Mouse (Mus musculus) cerebellum, adult 2 months (tissue): Measurements from ENCODE around the gene Tmem217. TPM values are rescaled to one million over a fixed set of nuclear protein-coding genes. Genes with fewer than 3 reads are reported as not detected.
"Not testable (repeated sequence)": the region's sequence is repeated elsewhere in the genome, so short reads cannot be mapped to it uniquely, and the experiment has no call there.

Experiments used
- DNase-seq, 2 experiments: peaks; one replicate each; pipeline ENCODE4 v3.0.0; 2021
- H3K27ac ChIP-seq: fragments of 200-500 bp; 2 replicates; pipeline ENCODE4 v1.5.1; 2012; ENCODE audit warnings: low read length, control low read depth, inconsistent platforms; ENCODE audit not compliant: insufficient read depth
- H3K27me3 ChIP-seq: fragments of 200-500 bp; 2 replicates; pipeline ENCODE4 v1.6.1; 2012; ENCODE audit warnings: inconsistent platforms, mild to moderate bottlenecking, low read length, moderate library complexity; ENCODE audit not compliant: control insufficient read depth, insufficient read depth
- H3K4me1 ChIP-seq: fragments of 200-500 bp; 2 replicates; pipeline ENCODE4 v1.6.1; 2011; ENCODE audit warnings: low read length; ENCODE audit not compliant: control insufficient read depth, insufficient read depth
- H3K4me3 ChIP-seq: fragments of 200-500 bp; replicated peaks from 2 replicates; pipeline ENCODE3; 2011; ENCODE audit warnings: mild to moderate bottlenecking, low read depth, low read length, control low read depth; ENCODE audit not compliant: insufficient read depth
- CTCF ChIP-seq: fragments of 200-500 bp; IDR thresholded peaks from 2 replicates; pipeline ENCODE4 v1.5.1; 2011; ENCODE audit warnings: low read depth, mild to moderate bottlenecking, control low read depth, low read length, moderate library complexity, borderline replicate concordance; ENCODE audit not compliant: insufficient read depth
- POLR2A ChIP-seq: fragments of 200-500 bp; IDR thresholded peaks from 2 replicates; pipeline ENCODE4 v1.6.1; 2011; ENCODE audit warnings: low read length, control low read depth, borderline replicate concordance; ENCODE audit not compliant: insufficient read depth
- WGBS: fragments of 180-500 bp; shearing (Covaris S2); methylation state at CpG from one replicate; pipeline ENCODE4 v1.1.7; 2018; 5-methylcytosine and 5-hydroxymethylcytosine counted together
- polyA plus RNA-seq: library from polyadenylated mRNA; depleted of rRNA; stranded (reverse); fragments of >200 nt; gene quantifications from 2 replicates; pipeline ENCODE4 v1.2.3, GENCODE M21; 2012

The Tmem217 gene
- polyA plus RNA-seq, 1 experiment = 1.2 TPM

DNA sequence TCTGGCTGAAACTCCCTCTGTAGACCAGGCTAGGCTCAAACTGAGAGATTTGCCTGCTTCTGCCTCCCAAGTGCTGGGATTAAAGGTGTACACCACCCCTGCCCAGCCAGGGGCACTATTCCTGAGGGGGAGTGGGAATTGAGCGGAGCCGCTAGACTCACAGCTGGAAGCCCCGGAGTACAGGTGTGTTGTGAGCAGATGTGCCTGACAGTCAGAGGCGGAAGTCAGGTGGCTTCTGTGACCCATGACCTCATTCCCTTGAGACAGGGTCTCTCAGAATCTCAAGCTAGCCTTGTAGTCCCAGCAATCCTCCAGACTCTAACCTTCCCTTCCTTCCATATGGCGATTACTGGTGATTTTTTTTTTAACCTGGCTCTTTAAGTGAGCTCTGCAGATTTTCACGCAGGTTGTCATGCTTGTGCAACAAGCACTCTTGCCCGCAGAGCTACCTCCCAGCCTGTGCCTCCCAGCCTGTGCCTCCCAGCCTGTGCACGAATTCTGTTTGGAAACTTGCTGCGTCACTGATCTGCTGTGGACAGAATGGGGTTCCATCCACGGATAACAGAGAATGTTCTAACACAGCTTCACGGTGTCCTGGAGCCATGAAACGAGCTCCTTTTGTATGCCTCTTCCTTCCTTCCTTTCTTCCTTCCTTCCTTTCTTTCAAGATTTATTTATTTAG lies 43.1 kb downstream of the Tmem217 start:
- TF ChIP-seq POLR2A = no peak
- TF ChIP-seq CTCF = no peak

GRCm38 (mm10) chr17:29503700-29504099 lies 48.5 kb downstream of the Tmem217 start:
- WGBS = 82% methylated on average over 5 of the region's 5 CpGs

More for the DNA sequence above, 43.1 kb downstream of the Tmem217 start:
- Histone ChIP-seq H3K4me1 (no peaks in the 10 kb centered on the region), H3K4me3 (no peak overlapping the region), H3K27me3 (no peaks in the 10 kb centered on the region), H3K27ac (no peak overlapping the region)
- no peak for DNase-seq
- WGBS = 79% methylated on average over 12 of the region's 12 CpGs

GRCm38 (mm10) chr17:29502669-29503665 lies 49.2 kb downstream of the Tmem217 start:
- TF ChIP-seq POLR2A (no peak), CTCF (no peak)
- 18% methylated on average over 32 of the region's 32 CpGs for WGBS
- Histone ChIP-seq H3K27me3 (no peaks in the 10 kb centered on the region; the same call in 1 of the 2 replicates), H3K4me3 (no peak overlapping the region), H3K27ac (no peak overlapping the region), H3K4me1 (no peaks in the 10 kb centered on the region)
- DNase-seq = no peak

More at GRCm38 (mm10) chr17:29503700-29504099, 48.5 kb downstream of the Tmem217 start:
- H3K27ac ChIP-seq = no peak overlapping the region
- no peak for TF ChIP-seq CTCF
- no peak for TF ChIP-seq POLR2A
- no peaks in the 10 kb centered on the region for H3K4me1 ChIP-seq
- no peaks in the 10 kb centered on the region; the same call in 1 of the 2 replicates for H3K27me3 ChIP-seq
- H3K4me3 ChIP-seq = no peak overlapping the region
- no peak for DNase-seq

DNA sequence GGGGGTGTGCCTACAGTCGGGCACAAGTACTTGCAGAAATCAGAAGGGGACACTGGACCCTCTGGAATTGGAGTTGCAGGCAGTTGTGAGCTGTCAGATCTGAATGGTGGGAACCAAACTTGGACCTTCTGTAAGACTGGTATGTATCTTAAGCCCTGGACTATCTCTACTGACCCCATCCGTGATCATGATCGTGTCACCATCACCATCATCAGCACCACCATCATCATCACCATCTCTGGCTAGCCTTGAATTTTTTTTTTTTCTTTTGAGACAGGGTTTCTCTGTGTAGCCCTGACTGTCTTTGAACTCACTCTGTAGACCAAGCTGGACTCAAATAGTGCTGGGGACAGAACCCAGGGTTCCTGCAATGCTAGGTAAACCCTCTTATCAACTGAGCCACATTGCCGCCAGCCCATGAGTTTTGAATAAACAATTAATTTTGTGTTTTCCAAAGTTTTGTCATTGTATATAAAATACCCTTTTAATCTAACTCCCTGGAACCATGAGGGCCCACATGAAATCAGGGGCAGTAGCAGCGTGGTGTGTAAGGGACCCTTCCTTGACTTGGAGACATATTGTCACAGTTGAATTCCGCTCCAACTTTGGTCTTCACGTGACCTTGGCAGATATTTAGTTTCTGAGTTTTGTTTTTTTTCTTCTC lies 50.0 kb downstream of the Tmem217 start:
- Histone ChIP-seq H3K27me3 (no peaks in the 10 kb centered on the region; the same call in 1 of the 2 replicates), H3K4me3 (no peak overlapping the region), H3K27ac (no peak overlapping the region), H3K4me1 (no peaks in the 10 kb centered on the region)
- 77% methylated on average over 7 of the region's 7 CpGs for WGBS
- TF ChIP-seq POLR2A = no peak
- no peak for TF ChIP-seq CTCF
- DNase-seq = no peak

DNA sequence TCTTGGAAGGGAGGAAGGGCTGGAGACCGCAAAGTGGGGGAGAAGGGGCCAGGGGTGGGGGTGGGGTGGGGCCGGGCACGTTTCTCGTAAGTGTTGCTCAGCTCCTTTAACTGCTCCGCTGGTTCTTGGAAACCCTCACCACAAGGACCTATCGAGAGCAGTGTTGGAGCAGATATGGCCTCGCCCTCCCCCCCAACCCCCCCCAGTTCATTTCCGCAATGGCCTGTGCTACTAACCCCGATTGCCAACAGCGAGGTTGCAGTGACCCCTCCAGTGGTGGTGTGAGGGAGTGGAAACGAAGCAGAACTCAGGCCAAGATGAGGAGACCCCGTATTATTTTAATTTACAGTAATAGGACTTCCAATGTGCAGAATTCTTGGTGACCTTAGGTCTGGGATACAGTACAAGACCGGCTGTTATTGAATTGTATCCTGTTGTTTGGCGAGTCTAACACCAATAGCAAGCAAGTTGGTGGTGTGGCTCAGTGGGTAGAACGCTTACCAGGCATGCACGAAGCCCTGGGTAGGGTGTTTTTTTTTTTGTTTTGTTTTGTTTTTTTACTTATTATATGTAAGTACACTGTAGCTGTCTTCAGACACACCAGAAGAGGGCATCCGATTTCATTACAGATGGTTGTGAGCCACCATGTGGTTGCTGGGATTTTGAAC lies 51.2 kb downstream of the Tmem217 start:
- no peak overlapping the region for H3K4me3 ChIP-seq
- DNase-seq = no peak
- TF ChIP-seq CTCF (no peak), POLR2A (no peak)
- WGBS = 81% methylated on average over 17 of the region's 17 CpGs
- H3K4me1 ChIP-seq = no peaks in the 10 kb centered on the region
- no peak overlapping the region for H3K27ac ChIP-seq
- H3K27me3 ChIP-seq = no peaks in the 10 kb centered on the region; the same call in 1 of the 2 replicates

DNA sequence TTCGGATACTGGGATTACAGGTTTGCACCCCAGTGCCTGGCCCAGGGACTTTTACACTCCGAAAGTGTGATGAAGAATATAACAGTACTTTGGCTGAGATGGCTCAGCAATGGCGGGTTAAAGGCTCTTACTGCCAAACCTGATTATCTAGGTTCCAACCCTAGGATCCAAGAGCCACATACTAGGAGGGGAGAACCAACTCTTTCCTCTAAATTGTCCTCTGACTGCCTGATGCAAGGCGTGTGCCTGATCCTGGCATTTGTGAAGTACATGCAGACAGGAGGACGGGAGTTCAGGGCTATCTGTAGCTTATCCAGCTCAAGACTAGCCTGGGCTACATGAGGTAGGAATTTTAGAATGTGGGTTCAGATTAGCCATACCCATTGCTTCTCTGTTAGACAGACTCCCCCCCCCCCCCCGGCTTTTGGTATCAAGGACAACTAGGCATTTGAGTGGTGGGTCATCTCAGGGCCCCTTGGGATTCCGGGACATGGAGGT lies 51.9 kb downstream of the Tmem217 start:
- TF ChIP-seq CTCF = no peak
- no peak for DNase-seq
- Histone ChIP-seq H3K4me1 (no peaks in the 10 kb centered on the region), H3K27ac (no peak overlapping the region), H3K4me3 (no peak overlapping the region), H3K27me3 (no peaks in the 10 kb centered on the region; the same call in 1 of the 2 replicates)
- WGBS = 92% methylated on average over 7 of the region's 7 CpGs

DNA sequence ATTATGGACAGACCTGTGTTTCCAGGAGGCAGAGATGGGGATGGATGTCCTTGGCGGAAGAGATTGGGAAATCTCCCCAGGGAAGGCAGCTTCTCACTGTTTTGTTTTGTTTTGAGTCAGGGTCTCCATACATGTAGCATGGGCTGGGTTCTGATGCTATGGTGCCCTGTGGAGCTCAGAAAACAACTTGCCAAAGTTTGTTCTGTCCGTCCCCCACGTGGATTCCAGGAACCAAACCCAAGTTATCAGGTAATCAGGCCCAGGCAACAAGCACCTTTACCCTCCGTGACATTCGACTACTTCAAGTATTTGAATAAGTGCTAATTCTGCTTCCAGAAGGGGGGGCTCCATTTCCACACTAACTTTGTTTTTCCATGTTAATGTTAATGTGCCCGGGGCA lies 52.7 kb downstream of the Tmem217 start:
- Histone ChIP-seq H3K27me3 (no peaks in the 10 kb centered on the region; the same call in 1 of the 2 replicates), H3K4me1 (no peaks in the 10 kb centered on the region), H3K4me3 (no peak overlapping the region), H3K27ac (no peak overlapping the region)
- 88% methylated on average over 6 of the region's 6 CpGs for WGBS
- TF ChIP-seq CTCF (no peak), POLR2A (no peak)
- DNase-seq = no peak

DNA sequence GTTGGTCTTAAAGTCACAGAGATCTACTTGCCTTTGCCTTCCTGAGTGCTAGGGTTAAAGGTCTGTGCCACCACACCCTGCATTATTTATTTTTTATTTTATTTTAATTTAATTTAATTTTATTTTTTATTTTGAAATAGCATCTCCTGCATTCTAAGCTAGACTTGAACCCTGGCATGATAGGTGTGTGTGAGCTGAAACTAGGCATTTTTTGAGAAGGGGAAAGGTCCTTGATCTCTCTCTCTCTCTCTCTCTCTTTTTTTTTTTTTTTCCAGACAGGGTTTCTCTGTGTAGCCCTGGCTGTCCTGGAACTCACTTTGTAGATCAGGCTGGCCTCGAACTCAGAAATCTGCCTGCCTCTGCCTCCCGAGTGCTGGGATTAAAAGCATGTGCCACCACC lies 53.2 kb downstream of the Tmem217 start:
- not testable (repeated sequence) for H3K4me1 ChIP-seq, H3K4me3 ChIP-seq, H3K27me3 ChIP-seq, H3K27ac ChIP-seq, DNase-seq
- WGBS = 98% methylated on average over 2 of the region's 2 CpGs
